Mouse (Mus musculus) olfactory bulb, adult 2 months (tissue): Measurements from ENCODE around the gene Cyp2c23.

Experiments
- CTCF ChIP-seq: fragments of 200-500 bp; IDR thresholded peaks from 2 replicates; pipeline ENCODE4 v1.5.1; 2012; ENCODE audit warnings: low read depth, mild to moderate bottlenecking, low read length, moderate library complexity; ENCODE audit not compliant: insufficient read depth
- POLR2A ChIP-seq: fragments of 200-500 bp; IDR thresholded peaks from 2 replicates; pipeline ENCODE4 v1.6.1; 2012; ENCODE audit warnings: mild to moderate bottlenecking, low read depth, low read length, moderate library complexity; ENCODE audit not compliant: insufficient read depth

- TF ChIP-seq POLR2A, result no peak
- TF ChIP-seq CTCF, result no peak
These were observed 20.3 kb upstream of the Cyp2c23 start for GRCm38 (mm10) chr19:44049282-44049681.
